Mouse (Mus musculus): Measurements from ENCODE around the gene Lin9.

GRCm38 (mm10) chr1:180601806-180602205, 39.1 kb upstream of the Lin9 start:
- TF ChIP-seq CTCF (IDR thresholded peaks at IDR 0.05; ENCODE audit: low read depth, low read length) = no peak
- no peak for TF ChIP-seq GATA1 (IDR thresholded peaks at IDR 0.05; ENCODE audit: borderline replicate concordance, low read length)
- TF ChIP-seq POLR2AphosphoS5 (IDR thresholded peaks at IDR 0.05; ENCODE audit: insufficient replicate concordance, low read depth, low read length) = no peak

All from G1E (cell line).